Mouse (Mus musculus) MEL (cell line): ENCODE measurements around the gene Sema6d.

Source experiments
- BHLHE40 ChIP-seq: IDR thresholded peaks from 2 replicates; pipeline ENCODE4 v1.6.1; 2012; ENCODE audit warnings: low read depth, mild to moderate bottlenecking, inconsistent platforms, low read length, improper control_type of control experiment, borderline replicate concordance
- CHD2 ChIP-seq: IDR thresholded peaks from 2 replicates; pipeline ENCODE4 v1.6.1; 2011; ENCODE audit warnings: low read length, improper control_type of control experiment
- CTCF ChIP-seq, 3 experiments: IDR thresholded peaks in 2 of 3; conservative IDR thresholded peaks in 1 of 3; 2 replicates each; pipeline ENCODE4 v1.5.1; 2011 to 2012; ENCODE audit warnings: low read length in 3 of 3, low read depth in 2 of 3, mild to moderate bottlenecking in 2 of 3, improper control_type of control experiment in 1 of 3, inconsistent platforms in 1 of 3, mixed read lengths in 1 of 3, moderate library complexity in 1 of 3; ENCODE audit not compliant: control insufficient read depth in 1 of 3, insufficient read depth in 1 of 3, poor library complexity in 1 of 3, severe bottlenecking in 1 of 3
- EP300 ChIP-seq, 2 experiments: IDR thresholded peaks; 2 replicates each; pipeline ENCODE4 v1.6.1; 2011; ENCODE audit warnings: improper control_type of control experiment in 2 of 2, low read length in 2 of 2, low read depth in 1 of 2, mild to moderate bottlenecking in 1 of 2
- GATA1 ChIP-seq: IDR thresholded peaks from 2 replicates; pipeline ENCODE4 v1.6.1; 2011; ENCODE audit warnings: low read depth, low read length, improper control_type of control experiment
- MAFK ChIP-seq: IDR thresholded peaks from 2 replicates; pipeline ENCODE4 v1.6.1; 2011; ENCODE audit warnings: low read depth, mild to moderate bottlenecking, low read length, improper control_type of control experiment, borderline replicate concordance
- MAZ ChIP-seq: IDR thresholded peaks from 2 replicates; pipeline ENCODE4 v1.6.1; 2012; ENCODE audit warnings: low read depth, mild to moderate bottlenecking, inconsistent platforms, low read length, improper control_type of control experiment
- MXI1 ChIP-seq: IDR thresholded peaks from 2 replicates; pipeline ENCODE4 v1.6.1; 2011; ENCODE audit warnings: mild to moderate bottlenecking, low read depth, low read length, improper control_type of control experiment
- POLR2A ChIP-seq, 2 experiments: IDR thresholded peaks; 2 replicates each; pipeline ENCODE4 v1.6.1; 2011 to 2012; ENCODE audit warnings: low read length in 2 of 2, mild to moderate bottlenecking in 2 of 2, control low read depth in 1 of 2, improper control_type of control experiment in 1 of 2, low read depth in 1 of 2, moderate library complexity in 1 of 2; ENCODE audit not compliant: control insufficient read depth in 1 of 2, insufficient read depth in 1 of 2, poor library complexity in 1 of 2
- POLR2AphosphoS2 ChIP-seq: IDR thresholded peaks from 2 replicates; pipeline ENCODE4 v1.6.1; 2011; ENCODE audit warnings: low read length, improper control_type of control experiment
- POLR2AphosphoS5 ChIP-seq: IDR thresholded peaks from 2 replicates; pipeline ENCODE4 v1.6.1; 2012; ENCODE audit warnings: low read depth, borderline replicate concordance, mild to moderate bottlenecking, inconsistent platforms, low read length, moderate library complexity, mixed read lengths

- TF ChIP-seq CTCF (IDR thresholded peaks at IDR 0.05 in 2 of 3, conservative IDR thresholded peaks at IDR 0.05 in 1 of 3; ENCODE audit: control insufficient read depth in 1 of 3, insufficient read depth in 1 of 3, low read depth in 2 of 3, low read length in 3 of 3, poor library complexity in 1 of 3, severe bottlenecking in 1 of 3) (no peak), EP300 (IDR thresholded peaks at IDR 0.05; ENCODE audit: low read depth in 1 of 2, low read length in 2 of 2) (no peak), GATA1 (no peak), POLR2AphosphoS2 (no peak), CHD2 (no peak), MXI1 (no peak), BHLHE40 (no peak), POLR2A (IDR thresholded peaks at IDR 0.05; ENCODE audit: control insufficient read depth in 1 of 2, insufficient read depth in 1 of 2, low read depth in 1 of 2, low read length in 2 of 2, poor library complexity in 1 of 2) (no peak), MAFK (no peak), POLR2AphosphoS5 (no peak), MAZ (no peak)
Measured at GRCm38 (mm10) chr2:124612727-124613510, 523.1 kb downstream of the Sema6d start.
